Mouse (Mus musculus) cerebellum, adult 2 months (tissue): ENCODE results near the gene Lyrm4. TPM values are rescaled to one million over a fixed set of nuclear protein-coding genes. Genes with fewer than 3 reads are reported as not detected.

Source experiments
- DNase-seq, 2 experiments: peaks; one replicate each; pipeline ENCODE4 v3.0.0; 2021
- H3K27ac ChIP-seq: fragments of 200-500 bp; 2 replicates; pipeline ENCODE4 v1.5.1; 2012; ENCODE audit warnings: low read length, control low read depth, inconsistent platforms; ENCODE audit not compliant: insufficient read depth
- H3K27me3 ChIP-seq: fragments of 200-500 bp; 2 replicates; pipeline ENCODE4 v1.6.1; 2012; ENCODE audit warnings: inconsistent platforms, mild to moderate bottlenecking, low read length, moderate library complexity; ENCODE audit not compliant: control insufficient read depth, insufficient read depth
- H3K4me1 ChIP-seq: fragments of 200-500 bp; 2 replicates; pipeline ENCODE4 v1.6.1; 2011; ENCODE audit warnings: low read length; ENCODE audit not compliant: control insufficient read depth, insufficient read depth
- H3K4me3 ChIP-seq: fragments of 200-500 bp; replicated peaks from 2 replicates; pipeline ENCODE3; 2011; ENCODE audit warnings: mild to moderate bottlenecking, low read depth, low read length, control low read depth; ENCODE audit not compliant: insufficient read depth
- CTCF ChIP-seq: fragments of 200-500 bp; IDR thresholded peaks from 2 replicates; pipeline ENCODE4 v1.5.1; 2011; ENCODE audit warnings: low read depth, mild to moderate bottlenecking, control low read depth, low read length, moderate library complexity, borderline replicate concordance; ENCODE audit not compliant: insufficient read depth
- POLR2A ChIP-seq: fragments of 200-500 bp; IDR thresholded peaks from 2 replicates; pipeline ENCODE4 v1.6.1; 2011; ENCODE audit warnings: low read length, control low read depth, borderline replicate concordance; ENCODE audit not compliant: insufficient read depth
- WGBS: fragments of 180-500 bp; shearing (Covaris S2); methylation state at CpG from one replicate; pipeline ENCODE4 v1.1.7; 2018; 5-methylcytosine and 5-hydroxymethylcytosine counted together
- polyA plus RNA-seq: library from polyadenylated mRNA; depleted of rRNA; stranded (reverse); fragments of >200 nt; gene quantifications from 2 replicates; pipeline ENCODE4 v1.2.3, GENCODE M21; 2012

Gene Lyrm4
- polyA plus RNA-seq, 1 experiment = 13.2 TPM

- Histone ChIP-seq H3K4me3 (no peak overlapping the region), H3K4me1 (no peaks in the 10 kb centered on the region), H3K27me3 (no peaks in the 10 kb centered on the region), H3K27ac (no peak overlapping the region)
- no peak for TF ChIP-seq POLR2A
- TF ChIP-seq CTCF = no peak
- 79% methylated on average over 4 of the region's 4 CpGs for WGBS
- DNase-seq = no peak
Measured at GRCm38 (mm10) chr13:36119684-36120083, 2.4 kb upstream of the Lyrm4 start.

GRCm38 (mm10) chr13:36116520-36117142, 695 bp downstream of the Lyrm4 start:
- peak; percentile 54 to 58 for DNase-seq
- H3K4me3 ChIP-seq = peak overlapping the region; percentile 93
- WGBS = 6% methylated on average over 21 of the region's 21 CpGs
- H3K27me3 ChIP-seq = no peaks in the 10 kb centered on the region
- no peak overlapping the region for H3K27ac ChIP-seq
- H3K4me1 ChIP-seq = no peaks in the 10 kb centered on the region
- TF ChIP-seq POLR2A = no peak
- TF ChIP-seq CTCF = no peak

GRCm38 (mm10) chr13:36113181-36113580, 4.1 kb downstream of the Lyrm4 start:
- TF ChIP-seq POLR2A (no peak), CTCF (no peak)
- H3K27ac ChIP-seq = no peak overlapping the region
- no peaks in the 10 kb centered on the region for H3K27me3 ChIP-seq
- no peaks in the 10 kb centered on the region for H3K4me1 ChIP-seq
- DNase-seq = no peak
- no peak overlapping the region for H3K4me3 ChIP-seq
- 83% methylated on average over 5 of the region's 5 CpGs for WGBS

GRCm38 (mm10) chr13:36111331-36111730, 6.0 kb downstream of the Lyrm4 start:
- H3K4me1 ChIP-seq = no peaks in the 10 kb centered on the region
- no peaks in the 10 kb centered on the region for H3K27me3 ChIP-seq
- WGBS = 97% methylated on average over 2 of the region's 2 CpGs
- no peak overlapping the region for H3K27ac ChIP-seq
- no peak for DNase-seq
- TF ChIP-seq POLR2A (no peak), CTCF (no peak)
- no peak overlapping the region for H3K4me3 ChIP-seq

GRCm38 (mm10) chr13:36108528-36108927, 8.8 kb downstream of the Lyrm4 start:
- H3K4me1 ChIP-seq = no peaks in the 10 kb centered on the region
- DNase-seq = no peak
- no peak for TF ChIP-seq POLR2A
- no peak for TF ChIP-seq CTCF
- WGBS = 98% methylated on average over 4 of the region's 4 CpGs
- no peaks in the 10 kb centered on the region for H3K27me3 ChIP-seq
- no peak overlapping the region for H3K4me3 ChIP-seq
- no peak overlapping the region for H3K27ac ChIP-seq

GRCm38 (mm10) chr13:36105591-36105990, 11.7 kb downstream of the Lyrm4 start:
- Histone ChIP-seq H3K4me1 (no peaks in the 10 kb centered on the region), H3K27me3 (no peaks in the 10 kb centered on the region), H3K27ac (no peak overlapping the region), H3K4me3 (no peak overlapping the region)
- DNase-seq = peak; percentile 61 to 77
- 9% methylated on average over 6 of the region's 6 CpGs for WGBS
- TF ChIP-seq CTCF (no peak), POLR2A (no peak)

GRCm38 (mm10) chr13:36096684-36097383, 20.5 kb downstream of the Lyrm4 start:
- no peaks in the 10 kb centered on the region for H3K27me3 ChIP-seq
- no peak for TF ChIP-seq CTCF
- TF ChIP-seq POLR2A = no peak
- WGBS = 94% methylated on average over 5 of the region's 5 CpGs
- no peak for DNase-seq
- no peak overlapping the region for H3K4me3 ChIP-seq
- no peak overlapping the region for H3K27ac ChIP-seq
- H3K4me1 ChIP-seq = no peaks in the 10 kb centered on the region

- no peak for TF ChIP-seq CTCF
- no peak for TF ChIP-seq POLR2A
- Histone ChIP-seq H3K4me1 (no peaks in the 10 kb centered on the region), H3K27ac (no peak overlapping the region), H3K27me3 (no peaks in the 10 kb centered on the region), H3K4me3 (no peak overlapping the region)
- 87% methylated on average over 4 of the region's 4 CpGs for WGBS
- DNase-seq = no peak
Measured at GRCm38 (mm10) chr13:36088168-36088567, 29.2 kb downstream of the Lyrm4 start.

GRCm38 (mm10) chr13:36087427-36087826, 29.9 kb downstream of the Lyrm4 start:
- Histone ChIP-seq H3K27me3 (no peaks in the 10 kb centered on the region), H3K4me3 (no peak overlapping the region), H3K27ac (no peak overlapping the region), H3K4me1 (no peaks in the 10 kb centered on the region)
- no peak for TF ChIP-seq POLR2A
- no peak for TF ChIP-seq CTCF
- 94% methylated on average over 2 of the region's 2 CpGs for WGBS
- DNase-seq = no peak
